Mouse (Mus musculus) liver, embryonic 11.5 days (tissue): ENCODE results near the gene Tmem269. TPM values are rescaled to one million over a fixed set of nuclear protein-coding genes. Genes with fewer than 3 reads are reported as not detected.

ENCODE experiments used
- ATAC-seq: fragments of 200-750 bp; cut with Nextera tagmentation; replicated peaks from 2 replicates; pipeline ENCODE4 v1.8.0; 2017; ENCODE audit warnings: moderate number of reproducible peaks, mild to moderate bottlenecking, moderate TSS enrichment, moderate library complexity; ENCODE audit not compliant: low FRiP score
- DNase-seq: peaks from one replicate; pipeline ENCODE4 v3.0.0-alpha.2; 2017; ENCODE audit warnings: low spot score
- H3K27ac ChIP-seq: fragments of 300-500 bp; sonication (generic); 2 replicates; pipeline ENCODE4 v1.5.1; 2014; ENCODE audit warnings: mild to moderate bottlenecking, low read depth, low read length, control low read depth
- H3K27me3 ChIP-seq: fragments of 300-500 bp; sonication (generic); replicated peaks from 2 replicates; pipeline ENCODE4 v1.6.1; 2014; ENCODE audit warnings: low read length, mixed read lengths; ENCODE audit not compliant: control insufficient read depth, insufficient read depth
- H3K36me3 ChIP-seq: fragments of 300-500 bp; sonication (generic); 2 replicates; pipeline ENCODE4 v1.6.1; 2014; ENCODE audit warnings: mild to moderate bottlenecking, low read length, moderate library complexity, mixed read lengths; ENCODE audit not compliant: control insufficient read depth, insufficient read depth
- H3K4me1 ChIP-seq: fragments of 300-500 bp; sonication (generic); replicated peaks from 2 replicates; pipeline ENCODE4 v1.6.1; 2014; ENCODE audit warnings: low read length, mixed read lengths; ENCODE audit not compliant: control insufficient read depth, insufficient read depth
- H3K4me2 ChIP-seq: fragments of 300-500 bp; sonication (generic); 2 replicates; pipeline ENCODE4 v1.6.1; 2014; ENCODE audit warnings: mild to moderate bottlenecking, control low read depth, moderate library complexity
- H3K4me3 ChIP-seq: fragments of 300-500 bp; sonication (generic); 2 replicates; pipeline ENCODE4 v1.5.1; 2014; ENCODE audit warnings: low read depth, low read length, control low read depth
- H3K9ac ChIP-seq: fragments of 300-500 bp; sonication (generic); 2 replicates; pipeline ENCODE4 v1.6.1; 2014; ENCODE audit warnings: low read depth, low read length, control low read depth
- H3K9me3 ChIP-seq: fragments of 300-500 bp; sonication (generic); 2 replicates; pipeline ENCODE4 v1.6.1; 2016; ENCODE audit warnings: low read length, inconsistent platforms, mixed read lengths; ENCODE audit not compliant: control insufficient read depth
- WGBS: fragments of 180-500 bp; shearing (Covaris S2); extraction: QIAGEN DNeasy Blood & Tissue Kit; methylation state at CpG from one replicate; pipeline ENCODE4 v1.1.7; 2014; 5-methylcytosine and 5-hydroxymethylcytosine counted together
- polyA plus RNA-seq: library from polyadenylated mRNA; unstranded; fragments of >200 nt; fragmentation: Nextera tagmentation; extraction: Ambion mirVana; gene quantifications from 2 replicates; pipeline ENCODE4 v1.2.1, GENCODE M21; 2014

The Tmem269 gene
- polyA plus RNA-seq, 1 experiment from 2014 or later = not detected

- Histone ChIP-seq H3K4me2 (no peak overlapping the region), H3K27ac (no peak overlapping the region), H3K9me3 (no peaks in the 10 kb centered on the region), H3K36me3 (no peaks in the 10 kb centered on the region), H3K27me3 (no peaks in the 10 kb centered on the region), H3K4me1 (peaks cover 5% of the 10 kb centered on the region; the same call in 1 of the 2 replicates), H3K9ac (no peak overlapping the region), H3K4me3 (no peak overlapping the region)
- 67% methylated on average over 4 of the region's 4 CpGs for WGBS
- DNase-seq (no peak), ATAC-seq (no peak)
Measured at GRCm38 (mm10) chr4:119162990-119163389, 55.0 kb downstream of the Tmem269 start.

GRCm38 (mm10) chr4:119161358-119161757 is 56.7 kb downstream of the Tmem269 start:
- H3K9me3 ChIP-seq = no peaks in the 10 kb centered on the region
- H3K27ac ChIP-seq = no peak overlapping the region
- 65% methylated on average over 3 of the region's 3 CpGs for WGBS
- no peaks in the 10 kb centered on the region for H3K36me3 ChIP-seq
- H3K9ac ChIP-seq = no peak overlapping the region
- 0 out of 2 replicates have a peak, but pooled peaks cover 2% of the 10 kb centered on the region for H3K4me1 ChIP-seq
- no peak overlapping the region for H3K4me3 ChIP-seq
- no peak overlapping the region for H3K4me2 ChIP-seq
- DNase-seq (no peak), ATAC-seq (no peak)
- H3K27me3 ChIP-seq = no peaks in the 10 kb centered on the region

- H3K4me1 ChIP-seq = no peaks in the 10 kb centered on the region
- WGBS = 78% methylated on average over 5 of the region's 5 CpGs
Measured at GRCm38 (mm10) chr4:119157891-119158290, 60.1 kb downstream of the Tmem269 start.

GRCm38 (mm10) chr4:119157186-119157585 is 60.8 kb downstream of the Tmem269 start:
- ATAC-seq (no peak), DNase-seq (no peak)
- no peak overlapping the region for H3K27ac ChIP-seq
- no peaks in the 10 kb centered on the region for H3K27me3 ChIP-seq
- no peaks in the 10 kb centered on the region for H3K36me3 ChIP-seq
- H3K4me3 ChIP-seq = no peak overlapping the region
- H3K9me3 ChIP-seq = no peaks in the 10 kb centered on the region
- no peaks in the 10 kb centered on the region for H3K4me1 ChIP-seq
- WGBS = 26% methylated on average over 2 of the region's 2 CpGs
- H3K4me2 ChIP-seq = no peak overlapping the region
- no peak overlapping the region for H3K9ac ChIP-seq

More at GRCm38 (mm10) chr4:119157891-119158290, 60.1 kb downstream of the Tmem269 start:
- H3K36me3 ChIP-seq = no peaks in the 10 kb centered on the region
- H3K27me3 ChIP-seq = no peaks in the 10 kb centered on the region
- DNase-seq (no peak), ATAC-seq (no peak)
- no peak overlapping the region for H3K9ac ChIP-seq
- H3K4me3 ChIP-seq = no peak overlapping the region
- H3K4me2 ChIP-seq = no peak overlapping the region
- H3K9me3 ChIP-seq = no peaks in the 10 kb centered on the region
- no peak overlapping the region for H3K27ac ChIP-seq

Other genes with a start within 250 kb of the Tmem269 start
- gene Slc2a1, start 109.5 kb downstream of the Tmem269 start, polyA plus RNA-seq = 150 and 153 TPM in 2 replicates
- 5.4 and 8.1 TPM in 2 replicates for gene Zfp691, start 44.0 kb downstream of the Tmem269 start, polyA plus RNA-seq
- gene Ermap, start 28.2 kb downstream of the Tmem269 start, polyA plus RNA-seq = 263 and 274 TPM in 2 replicates
- gene Svbp, start 22.9 kb downstream of the Tmem269 start, polyA plus RNA-seq = 169 and 174 TPM in 2 replicates
- gene AU022252, start 14.5 kb upstream of the Tmem269 start, polyA plus RNA-seq = 30.7 and 33.3 TPM in 2 replicates
- 20.8 and 21.6 TPM in 2 replicates for gene P3h1, start 14.7 kb upstream of the Tmem269 start, polyA plus RNA-seq
- gene Cldn19, start 37.2 kb upstream of the Tmem269 start, polyA plus RNA-seq = not detected in 2 replicates
- gene Ybx1, start 76.4 kb upstream of the Tmem269 start, polyA plus RNA-seq = 952 and 969 TPM in 2 replicates
- gene Ppih, start 102.3 kb upstream of the Tmem269 start, polyA plus RNA-seq = 138 and 140 TPM in 2 replicates
- 1.6 and 3.7 TPM in 2 replicates for gene Ccdc30, start 197.3 kb upstream of the Tmem269 start, polyA plus RNA-seq
- gene Ppcs, start 204.2 kb upstream of the Tmem269 start, polyA plus RNA-seq = 29.2 and 30.8 TPM in 2 replicates
- gene Zmynd12, start 204.6 kb upstream of the Tmem269 start, polyA plus RNA-seq = 0.32 TPM in 1 of 2 replicates, not detected in the other